Mouse (Mus musculus) cerebellum, adult 2 months (tissue): ENCODE results near the gene Gtf3c1. TPM values are rescaled to one million over a fixed set of nuclear protein-coding genes. Genes with fewer than 3 reads are reported as not detected.
"Not testable (repeated sequence)": the region's sequence is repeated elsewhere in the genome, so short reads cannot be mapped to it uniquely, and the experiment has no call there.

ENCODE experiments used
- DNase-seq, 2 experiments: peaks; one replicate each; pipeline ENCODE4 v3.0.0; 2021
- H3K27ac ChIP-seq: fragments of 200-500 bp; 2 replicates; pipeline ENCODE4 v1.5.1; 2012; ENCODE audit warnings: low read length, control low read depth, inconsistent platforms; ENCODE audit not compliant: insufficient read depth
- H3K27me3 ChIP-seq: fragments of 200-500 bp; 2 replicates; pipeline ENCODE4 v1.6.1; 2012; ENCODE audit warnings: inconsistent platforms, mild to moderate bottlenecking, low read length, moderate library complexity; ENCODE audit not compliant: control insufficient read depth, insufficient read depth
- H3K4me1 ChIP-seq: fragments of 200-500 bp; 2 replicates; pipeline ENCODE4 v1.6.1; 2011; ENCODE audit warnings: low read length; ENCODE audit not compliant: control insufficient read depth, insufficient read depth
- H3K4me3 ChIP-seq: fragments of 200-500 bp; replicated peaks from 2 replicates; pipeline ENCODE3; 2011; ENCODE audit warnings: mild to moderate bottlenecking, low read depth, low read length, control low read depth; ENCODE audit not compliant: insufficient read depth
- CTCF ChIP-seq: fragments of 200-500 bp; IDR thresholded peaks from 2 replicates; pipeline ENCODE4 v1.5.1; 2011; ENCODE audit warnings: low read depth, mild to moderate bottlenecking, control low read depth, low read length, moderate library complexity, borderline replicate concordance; ENCODE audit not compliant: insufficient read depth
- POLR2A ChIP-seq: fragments of 200-500 bp; IDR thresholded peaks from 2 replicates; pipeline ENCODE4 v1.6.1; 2011; ENCODE audit warnings: low read length, control low read depth, borderline replicate concordance; ENCODE audit not compliant: insufficient read depth
- WGBS: fragments of 180-500 bp; shearing (Covaris S2); methylation state at CpG from one replicate; pipeline ENCODE4 v1.1.7; 2018; 5-methylcytosine and 5-hydroxymethylcytosine counted together
- polyA plus RNA-seq: library from polyadenylated mRNA; depleted of rRNA; stranded (reverse); fragments of >200 nt; gene quantifications from 2 replicates; pipeline ENCODE4 v1.2.3, GENCODE M21; 2012

The Gtf3c1 gene
- polyA plus RNA-seq, 1 experiment = 51.7 TPM

DNA sequence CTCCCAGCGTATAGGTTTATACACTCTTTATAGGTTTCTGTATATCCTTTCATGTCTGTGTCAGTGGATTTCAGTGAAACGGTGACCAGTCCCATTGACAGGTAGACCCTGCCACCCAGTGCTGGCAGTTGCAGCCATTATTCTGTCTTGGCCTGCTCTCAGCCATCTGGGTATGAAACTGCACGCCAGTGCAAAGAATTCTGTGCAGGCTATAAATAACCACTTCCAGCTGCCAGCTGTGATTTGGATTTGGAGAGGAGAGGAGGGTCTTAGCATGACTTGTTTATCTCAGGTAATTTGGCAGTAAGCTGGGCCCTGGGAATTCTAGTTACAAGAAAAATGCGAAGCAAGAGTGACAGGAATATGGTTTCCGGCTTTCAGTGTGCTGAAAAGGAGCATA is 12.8 kb upstream of the Gtf3c1 start:
- H3K4me1 ChIP-seq = peaks cover 10% of the 10 kb centered on the region
- DNase-seq = no peak
- 76% methylated on average over 5 of the region's 5 CpGs for WGBS
- no peak overlapping the region for H3K4me3 ChIP-seq
- H3K27me3 ChIP-seq = 0 out of 2 replicates have a peak, but pooled peaks cover 2% of the 10 kb centered on the region
- H3K27ac ChIP-seq = no peak overlapping the region
- TF ChIP-seq CTCF (no peak), POLR2A (no peak)

GRCm38 (mm10) chr7:125717612-125718011 is 10.0 kb upstream of the Gtf3c1 start:
- peaks cover 3% of the 10 kb centered on the region for H3K4me1 ChIP-seq
- no peak overlapping the region for H3K4me3 ChIP-seq
- TF ChIP-seq POLR2A (no peak), CTCF (no peak)
- 0 out of 2 replicates have a peak, but pooled peaks cover 2% of the 10 kb centered on the region for H3K27me3 ChIP-seq
- no peak for DNase-seq
- H3K27ac ChIP-seq = no peak overlapping the region

DNA sequence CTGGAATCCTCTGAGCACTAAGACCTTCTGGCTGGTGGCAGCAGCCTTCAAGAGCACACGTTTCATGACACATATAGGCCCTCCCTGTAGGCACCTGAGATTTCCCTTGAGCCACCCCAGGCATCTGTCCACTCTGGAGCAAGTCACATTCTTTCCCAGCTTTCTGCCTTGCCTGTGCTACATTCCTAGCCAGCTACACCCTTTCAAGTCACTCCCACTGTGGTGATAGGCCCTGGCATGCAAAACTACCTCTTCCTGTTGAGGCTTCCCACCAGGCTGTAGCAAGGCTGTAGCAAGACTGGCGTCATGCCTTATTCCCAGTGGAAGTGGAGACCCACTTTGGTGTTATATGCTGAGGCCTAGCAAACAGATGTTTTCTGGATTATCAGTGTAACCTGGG is 9.1 kb upstream of the Gtf3c1 start:
- H3K4me1 ChIP-seq = no peaks in the 10 kb centered on the region
- TF ChIP-seq POLR2A (no peak), CTCF (no peak)
- H3K27me3 ChIP-seq = 0 out of 2 replicates have a peak, but pooled peaks cover 2% of the 10 kb centered on the region
- DNase-seq = no peak
- WGBS = 91% methylated on average over 2 of the region's 2 CpGs
- H3K27ac ChIP-seq = no peak overlapping the region
- no peak overlapping the region for H3K4me3 ChIP-seq

GRCm38 (mm10) chr7:125714803-125715202 is 7.2 kb upstream of the Gtf3c1 start:
- WGBS = 93% methylated on average over 3 of the region's 3 CpGs
- no peak overlapping the region for H3K4me3 ChIP-seq
- no peak for DNase-seq
- TF ChIP-seq POLR2A (no peak), CTCF (no peak)
- 0 out of 2 replicates have a peak, but pooled peaks cover 2% of the 10 kb centered on the region for H3K27me3 ChIP-seq
- no peaks in the 10 kb centered on the region for H3K4me1 ChIP-seq
- no peak overlapping the region for H3K27ac ChIP-seq

- 98% methylated on average over 6 of the region's 7 CpGs for WGBS
- not testable (repeated sequence) for DNase-seq, H3K27ac ChIP-seq, H3K27me3 ChIP-seq, H3K4me1 ChIP-seq, H3K4me3 ChIP-seq
Observed at GRCm38 (mm10) chr7:125713542-125714055, 6.0 kb upstream of the Gtf3c1 start.

DNA sequence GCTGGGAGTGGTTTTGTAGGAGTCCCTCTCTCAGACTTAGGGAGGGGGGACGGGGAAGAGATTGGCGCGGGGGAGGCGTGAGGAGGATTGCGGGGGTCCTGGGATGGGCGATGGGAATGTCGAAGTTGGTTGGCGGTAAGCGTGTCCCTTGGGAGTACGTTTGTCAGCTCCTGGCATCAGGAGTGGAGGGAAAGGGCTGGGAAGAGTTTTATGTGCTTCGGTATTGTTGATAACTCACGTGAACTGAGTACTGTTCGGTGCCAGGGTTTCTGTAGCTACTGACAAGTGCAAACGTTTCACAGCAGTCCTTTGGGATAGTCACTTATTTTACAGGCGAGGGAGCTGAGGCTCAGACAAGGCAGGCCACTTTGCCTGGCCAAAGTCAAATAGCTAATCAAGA is 520 bp upstream of the Gtf3c1 start:
- H3K27ac ChIP-seq = no peak overlapping the region
- TF ChIP-seq POLR2A = no peak
- TF ChIP-seq CTCF = no peak
- under 1% methylated on average over 15 of the region's 15 CpGs for WGBS

GRCm38 (mm10) chr7:125707186-125707585 is 394 bp downstream of the Gtf3c1 start:
- Histone ChIP-seq H3K4me3 (peak overlapping the region; percentile 76), H3K27me3 (no peaks in the 10 kb centered on the region), H3K4me1 (peaks cover 15% of the 10 kb centered on the region), H3K27ac (peak overlapping the region; percentile 14)
- no peak for DNase-seq
- under 1% methylated on average over 24 of the region's 24 CpGs for WGBS
- TF ChIP-seq CTCF (no peak), POLR2A (no peak)

More for the DNA sequence above, 520 bp upstream of the Gtf3c1 start:
- Histone ChIP-seq H3K27me3 (no peaks in the 10 kb centered on the region), H3K4me3 (peak overlapping the region; percentile 93), H3K4me1 (peaks cover 6% of the 10 kb centered on the region; the same call in 1 of the 2 replicates)
- DNase-seq = no peak

- H3K27ac ChIP-seq = no peak overlapping the region
- DNase-seq = peak; percentile 46 to 69
- H3K4me1 ChIP-seq = peaks cover 16% of the 10 kb centered on the region
- H3K27me3 ChIP-seq = no peaks in the 10 kb centered on the region; the same call in 1 of the 2 replicates
- TF ChIP-seq POLR2A = no peak
- TF ChIP-seq CTCF = peak; percentile 37; the same call in 1 of the 2 replicates
- 9% methylated on average over 1 of the region's 1 CpGs for WGBS
- no peak overlapping the region for H3K4me3 ChIP-seq
Observed at GRCm38 (mm10) chr7:125702791-125703190, 4.8 kb downstream of the Gtf3c1 start.

DNA sequence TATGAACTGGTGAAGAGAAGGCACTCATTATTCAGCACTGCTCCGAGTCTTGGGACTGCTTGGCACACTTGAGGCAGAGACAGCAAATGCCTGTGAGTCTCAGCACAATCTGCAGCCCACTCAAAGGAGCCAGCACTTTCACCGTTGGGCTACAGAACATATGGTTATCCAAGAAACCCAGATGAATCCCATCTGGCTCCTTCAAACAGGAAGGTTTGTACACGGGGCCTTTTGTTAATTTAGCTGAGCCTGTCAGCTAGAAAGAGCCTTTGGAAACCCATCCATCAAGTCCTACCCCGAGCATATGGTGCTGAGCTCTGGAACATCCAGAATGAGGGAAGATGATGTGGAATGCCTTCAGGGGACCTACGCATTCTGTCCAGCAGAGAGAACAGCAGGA is 13.5 kb downstream of the Gtf3c1 start:
- H3K27me3 ChIP-seq = no peaks in the 10 kb centered on the region; the same call in 1 of the 2 replicates
- 49% methylated on average over 5 of the region's 5 CpGs for WGBS
- TF ChIP-seq CTCF (no peak), POLR2A (no peak)
- no peaks in the 10 kb centered on the region for H3K4me1 ChIP-seq
- no peak for DNase-seq
- no peak overlapping the region for H3K4me3 ChIP-seq
- H3K27ac ChIP-seq = no peak overlapping the region
